Mouse (Mus musculus) MEL (cell line): Measurements from ENCODE around the gene Asb16. TPM values are rescaled to one million over a fixed set of nuclear protein-coding genes. Genes with fewer than 3 reads are reported as not detected.
A peak's percentile ranks its signal among the peaks of the same experiment; 100 is the strongest.

Experiments
- DNase-seq: peaks from one replicate; pipeline ENCODE4 v3.0.0; 2011; ENCODE audit warnings: low read depth, low spot score
- H3K27ac ChIP-seq: 2 replicates; pipeline ENCODE4 v1.5.1; 2012; ENCODE audit warnings: low read depth, mild to moderate bottlenecking, control low read depth, low read length, moderate library complexity; ENCODE audit not compliant: control insufficient read depth
- H3K27me3 ChIP-seq, 2 experiments: fragments of 150-350 bp in 1 of 2; sonication (generic) in 1 of 2; 2 replicates each; pipeline ENCODE4 v1.6.1; 2012; ENCODE audit warnings: low read length in 2 of 2, mild to moderate bottlenecking in 2 of 2, improper control_type of control experiment in 1 of 2, moderate library complexity in 1 of 2; ENCODE audit not compliant: insufficient read depth in 2 of 2, control insufficient read depth in 1 of 2
- H3K36me3 ChIP-seq, 2 experiments: 2 replicates each; pipeline ENCODE4 v1.6.1; 2012 to 2014; ENCODE audit warnings: low read length in 2 of 2, improper control_type of control experiment in 1 of 2, inconsistent platforms in 1 of 2, mild to moderate bottlenecking in 1 of 2; ENCODE audit not compliant: insufficient read depth in 2 of 2, control insufficient read depth in 1 of 2
- H3K4me1 ChIP-seq, 2 experiments: fragments of 150-350 bp in 1 of 2; sonication (generic) in 1 of 2; 2 replicates each; pipeline ENCODE4 v1.6.1; 2012; ENCODE audit warnings: low read length in 2 of 2, improper control_type of control experiment in 1 of 2, mild to moderate bottlenecking in 1 of 2; ENCODE audit not compliant: insufficient read depth in 2 of 2, control insufficient read depth in 1 of 2
- H3K4me3 ChIP-seq, 2 experiments: fragments of 150-350 bp in 1 of 2; sonication (generic) in 1 of 2; 2 replicates each; pipeline ENCODE4 v1.5.1; 2012; ENCODE audit warnings: low read depth in 2 of 2, low read length in 2 of 2, mild to moderate bottlenecking in 2 of 2, moderate library complexity in 2 of 2, control low read depth in 1 of 2, improper control_type of control experiment in 1 of 2; ENCODE audit not compliant: control insufficient read depth in 1 of 2, insufficient read depth in 1 of 2
- H3K79me2 ChIP-seq: 2 replicates; pipeline ENCODE4 v1.6.1; 2012; ENCODE audit warnings: mild to moderate bottlenecking, low read length, moderate library complexity; ENCODE audit not compliant: control insufficient read depth, poor library complexity, insufficient read depth
- H3K9ac ChIP-seq: 2 replicates; pipeline ENCODE4 v1.6.1; 2012; ENCODE audit warnings: low read depth, mild to moderate bottlenecking, control low read depth, low read length, moderate library complexity; ENCODE audit not compliant: control insufficient read depth, poor library complexity, severe bottlenecking
- H3K9me3 ChIP-seq: fragments of 150-350 bp; sonication (generic); replicated peaks from 2 replicates; pipeline ENCODE4 v1.6.1; 2012; ENCODE audit warnings: mild to moderate bottlenecking, low read length, improper control_type of control experiment, moderate library complexity; ENCODE audit not compliant: insufficient read depth
- BHLHE40 ChIP-seq: IDR thresholded peaks from 2 replicates; pipeline ENCODE4 v1.6.1; 2012; ENCODE audit warnings: low read depth, mild to moderate bottlenecking, inconsistent platforms, low read length, improper control_type of control experiment, borderline replicate concordance
- CHD1 ChIP-seq: IDR thresholded peaks from 2 replicates; pipeline ENCODE4 v1.6.1; 2012; ENCODE audit warnings: low read depth, mild to moderate bottlenecking, inconsistent platforms, low read length, improper control_type of control experiment
- ELF1 ChIP-seq: IDR thresholded peaks from 2 replicates; pipeline ENCODE4 v1.6.1; 2014; ENCODE audit warnings: low read depth, mild to moderate bottlenecking, inconsistent platforms, low read length, improper control_type of control experiment, moderate library complexity
- EP300 ChIP-seq, 2 experiments: IDR thresholded peaks; 2 replicates each; pipeline ENCODE4 v1.6.1; 2011; ENCODE audit warnings: improper control_type of control experiment in 2 of 2, low read length in 2 of 2, low read depth in 1 of 2, mild to moderate bottlenecking in 1 of 2
- ETS1 ChIP-seq: IDR thresholded peaks from 2 replicates; pipeline ENCODE4 v1.6.1; 2012; ENCODE audit warnings: low read depth, mild to moderate bottlenecking, inconsistent platforms, low read length, improper control_type of control experiment, moderate library complexity
- GABPA ChIP-seq: IDR thresholded peaks from 2 replicates; pipeline ENCODE4 v1.6.1; 2012; ENCODE audit warnings: low read depth, mild to moderate bottlenecking, inconsistent platforms, low read length, improper control_type of control experiment, moderate library complexity
- HCFC1 ChIP-seq: IDR thresholded peaks from 2 replicates; pipeline ENCODE4 v1.6.1; 2012; ENCODE audit warnings: low read depth, mild to moderate bottlenecking, inconsistent platforms, low read length, improper control_type of control experiment, moderate library complexity
- MAFK ChIP-seq: IDR thresholded peaks from 2 replicates; pipeline ENCODE4 v1.6.1; 2011; ENCODE audit warnings: low read depth, mild to moderate bottlenecking, low read length, improper control_type of control experiment, borderline replicate concordance
- MAX ChIP-seq: IDR thresholded peaks from 2 replicates; pipeline ENCODE4 v1.6.1; 2011; ENCODE audit warnings: low read length, improper control_type of control experiment
- MAZ ChIP-seq: IDR thresholded peaks from 2 replicates; pipeline ENCODE4 v1.6.1; 2012; ENCODE audit warnings: low read depth, mild to moderate bottlenecking, inconsistent platforms, low read length, improper control_type of control experiment
- MEF2A ChIP-seq: IDR thresholded peaks from 2 replicates; pipeline ENCODE4 v1.6.1; 2014; ENCODE audit warnings: low read depth, mild to moderate bottlenecking, inconsistent platforms, low read length, improper control_type of control experiment; ENCODE audit not compliant: poor library complexity, insufficient replicate concordance, severe bottlenecking; ENCODE audit errors: extremely low read depth
- MXI1 ChIP-seq: IDR thresholded peaks from 2 replicates; pipeline ENCODE4 v1.6.1; 2011; ENCODE audit warnings: mild to moderate bottlenecking, low read depth, low read length, improper control_type of control experiment
- MYB ChIP-seq: IDR thresholded peaks from 2 replicates; pipeline ENCODE4 v1.6.1; 2011; ENCODE audit warnings: mild to moderate bottlenecking, low read depth, low read length, improper control_type of control experiment
- MYC ChIP-seq: IDR thresholded peaks from 2 replicates; pipeline ENCODE4 v1.6.1; 2011; ENCODE audit warnings: low read depth, mild to moderate bottlenecking, low read length, improper control_type of control experiment, moderate library complexity
- NELFE ChIP-seq: IDR thresholded peaks from 2 replicates; pipeline ENCODE4 v1.6.1; 2011; ENCODE audit warnings: low read depth, low read length, improper control_type of control experiment
- POLR2A ChIP-seq, 2 experiments: IDR thresholded peaks; 2 replicates each; pipeline ENCODE4 v1.6.1; 2011 to 2012; ENCODE audit warnings: low read length in 2 of 2, mild to moderate bottlenecking in 2 of 2, control low read depth in 1 of 2, improper control_type of control experiment in 1 of 2, low read depth in 1 of 2, moderate library complexity in 1 of 2; ENCODE audit not compliant: control insufficient read depth in 1 of 2, insufficient read depth in 1 of 2, poor library complexity in 1 of 2
- POLR2AphosphoS2 ChIP-seq: IDR thresholded peaks from 2 replicates; pipeline ENCODE4 v1.6.1; 2011; ENCODE audit warnings: low read length, improper control_type of control experiment
- POLR2AphosphoS5 ChIP-seq: IDR thresholded peaks from 2 replicates; pipeline ENCODE4 v1.6.1; 2012; ENCODE audit warnings: low read depth, borderline replicate concordance, mild to moderate bottlenecking, inconsistent platforms, low read length, moderate library complexity, mixed read lengths
- RAD21 ChIP-seq: IDR thresholded peaks from 2 replicates; pipeline ENCODE4 v1.6.1; 2011; ENCODE audit warnings: mild to moderate bottlenecking, low read depth, low read length, improper control_type of control experiment
- RCOR1 ChIP-seq: IDR thresholded peaks from 2 replicates; pipeline ENCODE4 v1.6.1; 2012; ENCODE audit warnings: low read depth, mild to moderate bottlenecking, inconsistent platforms, low read length, improper control_type of control experiment
- SIN3A ChIP-seq: IDR thresholded peaks from 2 replicates; pipeline ENCODE4 v1.6.1; 2012; ENCODE audit warnings: low read length, improper control_type of control experiment, inconsistent platforms
- SMC3 ChIP-seq: IDR thresholded peaks from 2 replicates; pipeline ENCODE4 v1.6.1; 2011; ENCODE audit warnings: low read depth, low read length, improper control_type of control experiment
- TCF12 ChIP-seq: IDR thresholded peaks from 2 replicates; pipeline ENCODE4 v1.6.1; 2014; ENCODE audit warnings: low read depth, mild to moderate bottlenecking, inconsistent platforms, low read length, improper control_type of control experiment, moderate library complexity
- USF1 ChIP-seq: IDR thresholded peaks from 2 replicates; pipeline ENCODE4 v1.6.1; 2014; ENCODE audit warnings: low read depth, mild to moderate bottlenecking, inconsistent platforms, low read length, improper control_type of control experiment, moderate library complexity
- USF2 ChIP-seq, 2 experiments: IDR thresholded peaks; 2 replicates each; pipeline ENCODE4 v1.6.1; 2011 to 2012; ENCODE audit warnings: improper control_type of control experiment in 2 of 2, low read length in 2 of 2, borderline replicate concordance in 1 of 2, inconsistent platforms in 1 of 2, low read depth in 1 of 2, mild to moderate bottlenecking in 1 of 2; ENCODE audit not compliant: insufficient read depth in 1 of 2
- ZC3H11A ChIP-seq: IDR thresholded peaks from 2 replicates; pipeline ENCODE4 v1.6.1; 2012; ENCODE audit warnings: low read depth, mild to moderate bottlenecking, inconsistent platforms, low read length, improper control_type of control experiment
- polyA plus RNA-seq, 2 experiments: library from polyadenylated mRNA; stranded (reverse) in 1 of 2; unstranded in 1 of 2; fragments of >175 nt in 1 of 2; fragments of >200 nt in 1 of 2; gene quantifications; 2 replicates each; pipeline versions ENCODE4 v1.2.1 to v1.2.4; 2012; ENCODE audit warnings: low replicate concordance in 2 of 2, low read depth in 1 of 2; ENCODE audit not compliant: insufficient read length in 2 of 2, insufficient read depth in 1 of 2, missing spikeins in 1 of 2
- total RNA-seq: library from RNA; depleted of rRNA; stranded (reverse); fragments of 300-350 nt; gene quantifications from 2 replicates; pipeline ENCODE4 v1.2.3, GENCODE M21; 2012

Asb16 gene
- total and polyA plus RNA-seq, 3 experiments: 4.4 to 8.5 TPM; not detected in 1

- no peak for TF ChIP-seq SIN3A
- 0 out of 2 replicates have a peak, but pooled peaks have one; percentile 1 for TF ChIP-seq USF1
- Histone ChIP-seq H3K9me3 (no peaks in the 10 kb centered on the region), H3K36me3 (peaks cover 0 to 5% of the 10 kb centered on the region in 2 experiments; a peak in 1 of 4 replicates), H3K4me1 (peaks cover 16 to 23% of the 10 kb centered on the region in 2 experiments), H3K79me2 (no peaks in the 10 kb centered on the region; the same call in 1 of the 2 replicates), H3K9ac (peak overlapping the region; percentile 74), H3K4me3 (peak overlapping the region; percentile 63 to 92), H3K27me3 (peaks cover 0 to 6% of the 10 kb centered on the region in 2 experiments; a peak in 1 of 4 replicates), H3K27ac (no peak overlapping the region; the same call in 1 of the 2 replicates)
- peak; percentile 64 for DNase-seq
Observed at GRCm38 (mm10) chr11:102229331-102229953, 39.1 kb upstream of the Asb16 start.

- DNase-seq: peak; percentile 99
- Histone ChIP-seq H3K36me3 (peaks cover 0 to 5% of the 10 kb centered on the region in 2 experiments; a peak in 2 of 4 replicates), H3K27ac (peak within 1 kb of the TSS; percentile 74), H3K9ac (peak within 1 kb of the TSS; percentile 74), H3K4me3 (peak within 1 kb of the TSS; percentile 63 to 92), H3K4me1 (peaks cover 16 to 26% of the 10 kb centered on the region in 2 experiments), H3K27me3 (peaks cover 0 to 6% of the 10 kb centered on the region in 2 experiments; a peak in 1 of 4 replicates), H3K9me3 (no peaks in the 10 kb centered on the region), H3K79me2 (no peaks in the 10 kb centered on the region; the same call in 1 of the 2 replicates)
- TF ChIP-seq MYC: no peak; the same call in 1 of the 2 replicates
- TF ChIP-seq ELF1: peak; percentile 26; the same call in 1 of the 2 replicates
- TF ChIP-seq USF2 (IDR thresholded peaks at IDR 0.05; ENCODE audit: borderline replicate concordance in 1 of 2, insufficient read depth in 1 of 2, low read depth in 1 of 2, low read length in 2 of 2): peak; percentile 82 to 96
- TF ChIP-seq MAZ: peak; percentile 92
- TF ChIP-seq ETS1: peak; percentile 95
- peak; percentile 55 to 61; a peak in 3 of 4 replicates for TF ChIP-seq POLR2A (IDR thresholded peaks at IDR 0.05; ENCODE audit: control insufficient read depth in 1 of 2, insufficient read depth in 1 of 2, low read depth in 1 of 2, low read length in 2 of 2, poor library complexity in 1 of 2)
- TF ChIP-seq TCF12: peak; percentile 64
- TF ChIP-seq BHLHE40: peak; percentile 95
- TF ChIP-seq RAD21: no peak
- peak; percentile 39; the same call in 1 of the 2 replicates for TF ChIP-seq NELFE
- no peak for TF ChIP-seq POLR2AphosphoS5
- TF ChIP-seq MYB: no peak
- TF ChIP-seq MXI1: peak; percentile 75
- TF ChIP-seq SMC3: no peak
- peak; percentile 81 for TF ChIP-seq HCFC1
- TF ChIP-seq USF1: peak; percentile 99
- TF ChIP-seq MEF2A: peak; percentile 100
- peak in 1 of 2 experiments; percentile 63; a peak in 3 of 4 replicates for TF ChIP-seq EP300 (IDR thresholded peaks at IDR 0.05; ENCODE audit: low read depth in 1 of 2, low read length in 2 of 2)
- peak; percentile 22; the same call in 1 of the 2 replicates for TF ChIP-seq MAFK
- TF ChIP-seq RCOR1: peak; percentile 35; the same call in 1 of the 2 replicates
- TF ChIP-seq SIN3A: peak; percentile 97
- peak; percentile 52; the same call in 1 of the 2 replicates for TF ChIP-seq GABPA
- peak; percentile 94 for TF ChIP-seq MAX
- 0 out of 2 replicates have a peak, but pooled peaks have one; percentile 14 for TF ChIP-seq ZC3H11A
- TF ChIP-seq POLR2AphosphoS2: peak; percentile 24; the same call in 1 of the 2 replicates
- TF ChIP-seq CHD1: 0 out of 2 replicates have a peak, but pooled peaks have one; percentile 49
Observed at GRCm38 (mm10) chr11:102230006-102230741, 38.4 kb upstream of the Asb16 start, which contains the start of gene Hdac5. Hdac5 (minus strand) TSS chr11:102230166.
